Mouse (Mus musculus) liver, embryonic 14.5 days (tissue): ENCODE data around the gene Srpk2.

ENCODE experiments used
- CTCF ChIP-seq: IDR thresholded peaks from 2 replicates; pipeline ENCODE4 v1.5.1; 2016; ENCODE audit warnings: antibody characterized with exemption, low read depth, control low read depth
- EP300 ChIP-seq: IDR thresholded peaks from 2 replicates; pipeline ENCODE4 v1.6.1; 2016; ENCODE audit warnings: antibody characterized with exemption, low read depth

DNA sequence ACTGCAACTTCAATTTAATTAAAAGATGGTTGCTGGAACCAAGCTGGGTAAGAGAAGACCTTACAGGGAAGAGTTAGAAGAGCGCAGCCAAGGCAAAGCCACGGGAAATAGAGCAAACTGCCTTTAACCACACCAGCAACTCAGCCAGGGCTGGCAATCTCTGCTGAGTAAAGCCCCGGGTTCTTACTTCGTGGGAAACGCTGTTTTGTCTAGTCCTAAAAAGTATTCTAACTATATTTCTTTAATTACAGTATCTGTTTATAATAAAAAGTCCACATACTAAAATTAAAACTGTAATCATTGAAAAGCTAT is 67.4 kb downstream of the Srpk2 start:
- TF ChIP-seq CTCF (no peak), EP300 (no peak)
